Mouse (Mus musculus): ENCODE results near the gene Sec62.

DNA sequence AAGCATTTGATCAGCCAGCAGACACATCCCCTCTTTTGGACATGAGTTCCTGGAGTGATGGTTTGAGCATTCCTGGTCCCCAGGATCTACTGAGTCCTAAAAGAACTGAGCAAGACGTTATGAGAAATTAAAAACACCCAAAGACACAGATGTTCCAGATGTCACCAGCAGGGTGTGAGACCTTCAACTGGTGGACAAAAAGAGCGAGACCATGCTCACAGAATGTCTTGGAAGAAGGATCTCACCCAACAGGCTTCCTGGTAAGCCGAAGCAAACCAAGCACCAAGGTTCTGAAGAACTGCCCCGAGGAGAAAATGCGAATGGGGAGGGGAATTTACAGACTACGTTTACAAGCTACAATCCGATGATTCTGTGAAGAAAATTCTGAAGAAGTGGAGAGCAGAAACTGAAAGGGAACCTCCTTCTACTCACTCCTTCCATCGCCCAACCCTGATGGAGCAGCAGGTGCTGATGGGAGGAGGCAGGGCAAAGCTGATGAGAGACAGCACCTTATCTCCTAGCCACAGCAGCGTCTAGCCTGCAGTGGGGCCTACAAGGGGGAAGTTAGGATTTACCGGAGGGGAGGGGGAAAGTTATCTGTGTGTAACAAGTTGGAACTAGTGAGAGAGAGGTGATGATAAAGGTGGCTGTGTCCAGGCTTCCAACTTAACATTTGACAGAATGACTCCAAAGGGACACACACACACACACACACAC lies 27.2 kb upstream of the Sec62 start:
- TF ChIP-seq POLR2A (IDR thresholded peaks at IDR 0.05; ENCODE audit: control insufficient read depth, extremely low read depth, insufficient read depth, low read length, poor library complexity), result no peak
- TF ChIP-seq CTCF (IDR thresholded peaks at IDR 0.05; ENCODE audit: borderline replicate concordance, control insufficient read depth, extremely low read depth, insufficient read depth, low read length, poor library complexity), result no peak
